Mouse (Mus musculus): ENCODE results near the gene Itgb6.

- TF ChIP-seq CTCF (IDR thresholded peaks at IDR 0.05; ENCODE audit: control insufficient read depth, insufficient read depth, insufficient replicate concordance, low read depth, low read length) (no peak), POLR2A (IDR thresholded peaks at IDR 0.05; ENCODE audit: control insufficient read depth, low read depth, low read length) (no peak)
Observed at GRCm38 (mm10) chr2:60698155-60698554, 24.3 kb downstream of the Itgb6 start.
